Mouse (Mus musculus) spleen, adult 2 months (tissue): ENCODE results near the gene Psme4. TPM values are rescaled to one million over a fixed set of nuclear protein-coding genes. Genes with fewer than 3 reads are reported as not detected.
A peak's percentile ranks its signal among the peaks of the same experiment; 100 is the strongest.

Experiments used
- DNase-seq, 2 experiments: peaks; one replicate each; pipeline versions ENCODE4 v3.0.0 to v3.0.0-alpha.2; 2012 to 2021; ENCODE audit warnings: low spot score in 2 of 2, low read depth in 1 of 2
- H3K27ac ChIP-seq: fragments of 200-500 bp; 2 replicates; pipeline ENCODE4 v1.5.1; 2012; ENCODE audit warnings: low read length, inconsistent platforms; ENCODE audit not compliant: insufficient read depth
- H3K27me3 ChIP-seq: fragments of 200-500 bp; 2 replicates; pipeline ENCODE4 v1.6.1; 2012; ENCODE audit warnings: mild to moderate bottlenecking, moderate library complexity, low read length, inconsistent platforms; ENCODE audit not compliant: control insufficient read depth, insufficient read depth
- H3K36me3 ChIP-seq: fragments of 200-500 bp; 2 replicates; pipeline ENCODE4 v1.6.1; 2012; ENCODE audit warnings: mild to moderate bottlenecking, low read length, inconsistent platforms; ENCODE audit not compliant: control insufficient read depth, insufficient read depth
- H3K4me1 ChIP-seq: fragments of 200-500 bp; 2 replicates; pipeline ENCODE4 v1.6.1; 2011; ENCODE audit warnings: inconsistent platforms; ENCODE audit not compliant: control insufficient read depth, insufficient read depth, insufficient read length
- H3K4me3 ChIP-seq: fragments of 200-500 bp; 2 replicates; pipeline ENCODE4 v1.5.1; 2011; ENCODE audit warnings: mild to moderate bottlenecking, inconsistent platforms; ENCODE audit not compliant: insufficient read depth, insufficient read length; ENCODE audit errors: extremely low read depth
- CTCF ChIP-seq: fragments of 200-500 bp; IDR thresholded peaks from 2 replicates; pipeline ENCODE4 v1.5.1; 2011; ENCODE audit warnings: mild to moderate bottlenecking, inconsistent platforms; ENCODE audit not compliant: insufficient read depth, insufficient read length, insufficient replicate concordance; ENCODE audit errors: extremely low read depth
- POLR2A ChIP-seq: fragments of 200-500 bp; IDR thresholded peaks from 2 replicates; pipeline ENCODE4 v1.6.1; 2011; ENCODE audit warnings: low read depth, low read length, inconsistent platforms
- WGBS: fragments of 180-500 bp; shearing (Covaris S2); methylation state at CpG from one replicate; pipeline ENCODE4 v1.1.7; 2018; 5-methylcytosine and 5-hydroxymethylcytosine counted together
- polyA plus RNA-seq: library from polyadenylated mRNA; depleted of rRNA; stranded (reverse); fragments of >200 nt; gene quantifications from 2 replicates; pipeline ENCODE4 v1.2.3, GENCODE M21; 2012

The Psme4 gene
- polyA plus RNA-seq, 1 experiment: 4.3 TPM

GRCm38 (mm10) chr11:30770817-30771216, 709 bp upstream of the Psme4 start:
- Histone ChIP-seq H3K36me3 (no peaks in the 10 kb centered on the region), H3K27me3 (0 out of 2 replicates have a peak, but pooled peaks cover 1% of the 10 kb centered on the region), H3K4me3 (no peak overlapping the region), H3K4me1 (no peaks in the 10 kb centered on the region), H3K27ac (no peak overlapping the region)
- 81% methylated on average over 3 of the region's 3 CpGs for WGBS
- TF ChIP-seq POLR2A (no peak), CTCF (no peak)
- no peak for DNase-seq

GRCm38 (mm10) chr11:30771904-30772581, 517 bp downstream of the Psme4 start:
- peak overlapping the region; percentile 22; the same call in 1 of the 2 replicates for H3K27ac ChIP-seq
- peak in 1 of 2 experiments; percentile 30 for DNase-seq
- TF ChIP-seq CTCF: no peak
- no peak for TF ChIP-seq POLR2A

GRCm38 (mm10) chr11:30772777-30773417, 1.4 kb downstream of the Psme4 start:
- no peak for TF ChIP-seq CTCF
- no peak for TF ChIP-seq POLR2A
- 0 out of 2 replicates have a peak, but pooled peaks cover 1% of the 10 kb centered on the region for H3K27me3 ChIP-seq
- no peaks in the 10 kb centered on the region for H3K36me3 ChIP-seq
- H3K27ac ChIP-seq: no peak overlapping the region
- no peaks in the 10 kb centered on the region; the same call in 1 of the 2 replicates for H3K4me1 ChIP-seq
- DNase-seq: no peak
- 11% methylated on average over 21 of the region's 21 CpGs for WGBS
- peak overlapping the region; percentile 66 for H3K4me3 ChIP-seq

More at GRCm38 (mm10) chr11:30771904-30772581, 517 bp downstream of the Psme4 start:
- Histone ChIP-seq H3K4me1 (no peaks in the 10 kb centered on the region), H3K36me3 (no peaks in the 10 kb centered on the region), H3K4me3 (peak overlapping the region; percentile 66), H3K27me3 (0 out of 2 replicates have a peak, but pooled peaks cover 1% of the 10 kb centered on the region)
- WGBS: under 1% methylated on average over 47 of the region's 64 CpGs

GRCm38 (mm10) chr11:30774638-30775037, 3.1 kb downstream of the Psme4 start:
- 88% methylated on average over 1 of the region's 1 CpGs for WGBS
- Histone ChIP-seq H3K4me3 (no peak overlapping the region), H3K36me3 (no peaks in the 10 kb centered on the region), H3K4me1 (no peaks in the 10 kb centered on the region; the same call in 1 of the 2 replicates), H3K27me3 (0 out of 2 replicates have a peak, but pooled peaks cover 1% of the 10 kb centered on the region), H3K27ac (no peak overlapping the region)
- DNase-seq: no peak
- TF ChIP-seq POLR2A (no peak), CTCF (no peak)

- Histone ChIP-seq H3K27me3 (no peaks in the 10 kb centered on the region), H3K36me3 (no peaks in the 10 kb centered on the region), H3K27ac (no peak overlapping the region), H3K4me1 (no peaks in the 10 kb centered on the region; the same call in 1 of the 2 replicates), H3K4me3 (no peak overlapping the region)
- 88% methylated on average over 4 of the region's 4 CpGs for WGBS
- TF ChIP-seq CTCF: no peak
- TF ChIP-seq POLR2A: no peak
- no peak for DNase-seq
Measured at GRCm38 (mm10) chr11:30777498-30777897, 6.0 kb downstream of the Psme4 start.

GRCm38 (mm10) chr11:30780893-30781292, 9.4 kb downstream of the Psme4 start:
- no peak for TF ChIP-seq CTCF
- TF ChIP-seq POLR2A: no peak
- no peaks in the 10 kb centered on the region; the same call in none of the 2 replicates for H3K4me1 ChIP-seq
- no peaks in the 10 kb centered on the region for H3K36me3 ChIP-seq
- H3K27ac ChIP-seq: no peak overlapping the region
- no peak overlapping the region for H3K4me3 ChIP-seq
- WGBS: 47% methylated on average over 2 of the region's 2 CpGs
- H3K27me3 ChIP-seq: no peaks in the 10 kb centered on the region
- DNase-seq: no peak
